Mouse (Mus musculus): ENCODE results near the gene Armc8.

Gene Armc8

DNA sequence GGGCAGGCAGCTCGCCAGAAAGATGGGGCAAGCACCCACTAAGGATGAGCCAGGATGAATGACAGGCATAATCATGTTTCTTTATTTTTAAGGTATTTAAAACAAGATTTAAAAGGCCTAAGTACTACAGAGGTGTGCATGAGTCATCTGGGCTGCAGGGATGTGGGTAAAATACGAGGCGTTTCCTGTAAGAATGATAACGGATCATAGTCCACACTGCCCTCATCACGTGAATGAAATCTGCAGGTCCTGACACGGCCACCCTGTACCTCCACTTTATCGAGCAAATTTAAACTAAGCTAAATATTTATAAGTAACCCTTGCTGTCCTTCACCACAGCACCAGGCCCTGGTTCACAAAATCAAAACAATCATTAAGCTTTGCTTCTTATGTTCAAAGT is 62.8 kb downstream of the Armc8 start:
- DNase-seq (ENCODE audit: low spot score in 2 of 2): no peak

DNA sequence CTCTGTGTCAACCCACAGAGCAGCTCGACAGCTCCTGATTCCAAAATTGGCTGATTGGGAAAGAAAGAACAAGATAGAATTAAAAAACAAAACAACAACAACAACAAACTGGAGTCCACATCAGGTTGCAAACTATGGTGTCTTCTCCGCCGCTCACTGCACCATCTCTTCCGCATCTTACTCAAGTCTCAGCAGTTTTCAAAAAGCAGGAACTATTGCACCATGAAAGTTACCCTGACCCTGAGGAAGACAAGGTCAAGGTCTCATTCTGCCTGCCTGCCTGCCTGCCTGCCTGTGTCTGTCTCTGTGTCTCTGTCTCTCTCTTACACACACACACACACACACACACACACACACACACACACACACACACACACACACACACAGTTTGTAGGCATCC is 69.4 kb downstream of the Armc8 start:
- DNase-seq (ENCODE audit: low spot score in 2 of 2): no peak

- DNase-seq (ENCODE audit: low spot score in 2 of 2): no peak
Observed at GRCm38 (mm10) chr9:99492634-99493200, 76.0 kb downstream of the Armc8 start.

GRCm38 (mm10) chr9:99491050-99491449 is 77.6 kb downstream of the Armc8 start:
- no peak for DNase-seq (ENCODE audit: low spot score in 2 of 2)

DNA sequence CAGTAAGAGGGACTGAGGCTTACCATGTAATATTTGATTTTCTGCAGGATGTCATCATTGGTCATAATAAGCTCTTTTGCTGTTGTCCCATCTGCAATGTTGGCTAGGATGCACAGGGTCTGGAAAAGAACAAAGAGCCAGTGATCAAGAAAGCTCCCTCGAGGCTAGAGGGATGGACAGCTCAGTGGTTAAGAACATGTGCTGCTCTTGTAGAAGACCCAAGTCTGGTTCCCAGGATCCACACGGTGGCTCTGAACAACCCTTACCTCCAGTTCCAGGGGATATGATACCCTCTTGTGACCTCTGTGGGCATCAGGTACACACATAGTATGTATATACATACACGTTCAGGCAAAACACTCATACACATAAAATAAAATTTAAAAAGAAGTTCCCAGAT is 80.9 kb downstream of the Armc8 start:
- no peak for DNase-seq (ENCODE audit: low spot score in 2 of 2)

- no peak for DNase-seq (ENCODE audit: low spot score in 2 of 2)
Observed at GRCm38 (mm10) chr9:99487126-99487695, 81.5 kb downstream of the Armc8 start.

GRCm38 (mm10) chr9:99485144-99485543 is 83.6 kb downstream of the Armc8 start:
- DNase-seq (ENCODE audit: low spot score in 2 of 2): no peak

GRCm38 (mm10) chr9:99484632-99485031 is 84.1 kb downstream of the Armc8 start:
- DNase-seq (ENCODE audit: low spot score in 2 of 2): no peak

GRCm38 (mm10) chr9:99483191-99483590 is 85.5 kb downstream of the Armc8 start:
- no peak for DNase-seq (ENCODE audit: low spot score in 2 of 2)

- DNase-seq (ENCODE audit: low spot score in 2 of 2): peak; percentile 55 to 66
Observed at GRCm38 (mm10) chr9:99480764-99481163, 87.9 kb downstream of the Armc8 start.

GRCm38 (mm10) chr9:99479181-99479711 is 89.5 kb downstream of the Armc8 start:
- DNase-seq (ENCODE audit: low spot score in 2 of 2): peak; percentile 50

DNA sequence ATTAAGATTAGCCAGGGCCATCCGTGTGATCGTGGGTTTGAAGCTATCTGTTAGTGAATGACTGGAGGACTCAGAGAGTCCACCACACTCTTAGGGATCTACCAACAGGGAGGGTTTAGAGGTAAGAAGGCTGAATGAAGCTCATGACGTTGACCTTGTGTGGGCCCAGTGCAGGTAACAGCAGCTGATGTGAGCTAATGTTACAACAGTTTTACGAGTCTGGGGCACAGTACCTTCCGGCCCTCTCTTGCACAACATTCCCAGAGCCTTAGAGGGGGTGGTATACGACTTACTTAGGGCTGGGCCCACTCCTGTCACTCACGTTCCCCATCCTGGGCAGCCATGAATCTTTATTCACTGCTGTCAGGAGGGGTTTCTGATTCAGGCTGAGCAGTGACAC is 97.4 kb downstream of the Armc8 start:
- DNase-seq (ENCODE audit: low spot score in 2 of 2): no peak

GRCm38 (mm10) chr9:99470347-99471092 is 98.2 kb downstream of the Armc8 start:
- no peak for DNase-seq (ENCODE audit: low spot score in 2 of 2)

GRCm38 (mm10) chr9:99469681-99470273 is 98.9 kb downstream of the Armc8 start:
- no peak for DNase-seq (ENCODE audit: low spot score in 2 of 2)

DNA sequence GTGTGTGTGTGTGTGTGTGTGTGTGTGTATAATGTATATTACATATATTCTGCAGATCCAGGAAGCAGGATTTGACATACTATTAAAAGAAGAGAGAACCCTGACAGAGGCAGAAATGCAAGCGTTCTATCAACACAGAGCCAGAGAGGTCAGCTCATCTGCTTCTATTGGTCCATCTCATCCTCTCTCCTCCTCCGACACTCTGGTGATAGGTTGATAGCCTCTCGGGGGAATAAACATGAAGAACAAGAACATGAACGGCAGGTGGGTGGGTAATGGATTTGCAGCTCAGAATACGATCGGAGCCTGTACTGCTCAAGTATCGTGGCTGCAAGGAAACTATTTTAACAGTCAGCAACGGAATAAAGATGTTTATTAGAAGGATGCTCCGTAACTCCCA is 100.1 kb downstream of the Armc8 start:
- DNase-seq (ENCODE audit: low spot score in 2 of 2): no peak

- DNase-seq (ENCODE audit: low spot score in 2 of 2): no peak
Observed at GRCm38 (mm10) chr9:99464876-99465275, 103.8 kb downstream of the Armc8 start.

DNA sequence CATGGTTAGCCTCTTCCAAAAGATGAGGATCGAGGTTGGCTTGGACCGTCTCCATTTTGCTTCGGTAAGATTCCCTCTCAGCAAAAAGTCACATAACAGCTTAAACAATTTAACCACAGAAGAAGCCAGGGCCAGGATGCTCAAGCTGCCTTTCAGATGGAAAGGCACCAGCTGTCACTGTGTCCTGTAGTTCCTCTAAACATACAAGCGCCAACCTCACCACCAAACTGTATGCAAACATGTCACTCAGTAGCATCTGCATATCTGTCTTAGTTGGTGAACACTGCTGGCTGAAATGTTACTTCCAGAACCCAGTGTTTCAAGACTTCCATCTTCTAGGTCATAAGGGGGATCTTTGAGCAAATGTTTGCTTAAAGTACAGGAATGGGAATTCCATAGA is 109.0 kb downstream of the Armc8 start:
- DNase-seq (ENCODE audit: low spot score in 2 of 2): no peak

DNA sequence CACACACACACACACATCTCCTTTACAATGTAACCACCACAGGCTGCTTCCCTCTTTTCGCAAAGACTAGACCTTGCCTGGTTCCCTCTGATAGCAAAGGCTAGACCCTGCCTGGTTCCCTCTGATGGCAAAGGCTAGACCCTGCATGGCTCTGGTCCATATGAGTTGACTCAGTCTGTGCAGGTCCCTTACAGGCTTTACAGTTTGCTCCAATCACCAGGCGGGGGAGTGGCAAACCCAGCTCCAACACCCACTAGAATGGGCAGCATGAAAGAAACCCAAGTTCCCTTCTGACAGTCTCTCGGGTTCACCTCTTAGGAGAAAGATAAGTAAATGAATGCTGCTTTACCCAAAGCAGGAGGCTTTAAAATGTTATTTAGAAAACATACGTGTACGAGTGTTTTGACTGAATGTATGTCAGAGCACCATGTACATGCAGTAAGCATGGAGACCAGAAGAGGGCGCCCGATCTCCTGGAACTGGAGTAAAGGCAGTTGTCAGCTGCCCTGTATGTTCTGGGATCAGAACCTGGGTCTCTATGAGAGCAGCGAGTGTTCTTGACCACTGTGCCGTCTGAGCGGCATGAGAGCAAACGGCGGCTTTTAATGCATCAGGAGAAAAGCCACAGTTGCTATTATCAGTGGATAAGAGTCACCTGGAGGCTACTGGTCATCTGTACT is 110.0 kb downstream of the Armc8 start:
- DNase-seq (ENCODE audit: low spot score in 2 of 2): peak in 1 of 2 experiments; percentile 58

GRCm38 (mm10) chr9:99454211-99454610 is 114.5 kb downstream of the Armc8 start:
- DNase-seq (ENCODE audit: low spot score in 2 of 2): no peak

DNA sequence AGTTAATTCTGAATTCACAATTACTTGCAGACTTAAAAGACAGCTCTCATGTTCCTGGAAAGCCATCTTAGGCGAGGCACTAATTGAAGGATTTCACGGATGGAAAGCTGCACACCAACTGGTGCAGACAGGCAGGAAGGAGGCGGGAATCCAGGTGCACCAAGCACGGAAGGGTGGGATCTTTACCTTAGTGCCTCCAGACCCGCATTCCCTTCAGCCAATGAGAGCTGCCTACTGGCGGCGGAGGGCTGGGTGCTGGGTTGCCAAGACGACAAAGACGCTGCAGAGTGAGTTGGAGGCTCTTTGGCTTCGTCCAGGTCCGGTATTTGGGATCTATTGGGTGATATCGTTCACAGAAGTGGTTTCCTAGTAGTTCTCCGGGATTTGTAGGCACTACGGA is 117.5 kb downstream of the Armc8 start, which contains the start of gene Nme9:
Nme9 (plus strand) TSS at position 315 of the 400 bp plus-strand sequence.
- no peak for DNase-seq (ENCODE audit: low spot score in 2 of 2)

- peak in 1 of 2 experiments; percentile 63 for DNase-seq (ENCODE audit: low spot score in 2 of 2)
Observed at GRCm38 (mm10) chr9:99449886-99450647, 118.6 kb downstream of the Armc8 start.

All from right cerebral cortex, postnatal 10 days (tissue).